Mouse (Mus musculus): ENCODE results near the gene D6Wsu163e.

The D6Wsu163e gene

GRCm38 (mm10) chr6:126939487-126940171 is at the start of gene D6Wsu163e, which contains the start of gene Rad51ap1:
TSS of gene D6Wsu163e (plus strand) at chr6:126939962.
TSS of gene Rad51ap1 (minus strand) at chr6:126939587.
- in situ Hi-C loops (cut with MboI; ENCODE audit: low pct_unique_long_range_greater_than_20kb in 1 of 2, low sequenced_read_pairs in 2 of 2, unreplicated experiment in 1 of 2) = loop anchor here in 1 of 2 experiments (5.0 to 10.0 kb wide), 2 partner anchors 132 to 145 kb away; no protein-coding TSS in a partner anchor

GRCm38 (mm10) chr6:126907378-126907777 is 32.4 kb upstream of the D6Wsu163e start:
- in situ Hi-C loops (cut with MboI; ENCODE audit: low pct_unique_long_range_greater_than_20kb in 1 of 2, low sequenced_read_pairs in 2 of 2, unreplicated experiment in 1 of 2) = no loop called here

- in situ Hi-C loops (cut with MboI; ENCODE audit: low pct_unique_long_range_greater_than_20kb in 1 of 2, low sequenced_read_pairs in 2 of 2, unreplicated experiment in 1 of 2) = no loop called here
These were observed 31.9 kb upstream of the D6Wsu163e start for GRCm38 (mm10) chr6:126907876-126908275.

GRCm38 (mm10) chr6:126910727-126911126 is 29.0 kb upstream of the D6Wsu163e start:
- in situ Hi-C loops (cut with MboI; ENCODE audit: low pct_unique_long_range_greater_than_20kb in 1 of 2, low sequenced_read_pairs in 2 of 2, unreplicated experiment in 1 of 2) = no loop called here

- in situ Hi-C loops (cut with MboI; ENCODE audit: low pct_unique_long_range_greater_than_20kb in 1 of 2, low sequenced_read_pairs in 2 of 2, unreplicated experiment in 1 of 2) = no loop called here
These were observed 24.8 kb upstream of the D6Wsu163e start for GRCm38 (mm10) chr6:126914928-126915327.

- in situ Hi-C loops (cut with MboI; ENCODE audit: low pct_unique_long_range_greater_than_20kb in 1 of 2, low sequenced_read_pairs in 2 of 2, unreplicated experiment in 1 of 2) = loop anchor here in 1 of 2 experiments (10.0 kb wide), 1 partner anchor 116 kb away; no protein-coding TSS in a partner anchor
These were observed 18.5 kb upstream of the D6Wsu163e start, which contains the start of gene Dyrk4 for GRCm38 (mm10) chr6:126921111-126921881. TSS of gene Dyrk4 (minus strand) at chr6:126921839.

GRCm38 (mm10) chr6:126932896-126933295 is 6.9 kb upstream of the D6Wsu163e start:
- in situ Hi-C loops (cut with MboI; ENCODE audit: low pct_unique_long_range_greater_than_20kb in 1 of 2, low sequenced_read_pairs in 2 of 2, unreplicated experiment in 1 of 2) = no loop called here

GRCm38 (mm10) chr6:126938047-126938446 is 1.7 kb upstream of the D6Wsu163e start:
- in situ Hi-C loops (cut with MboI; ENCODE audit: low pct_unique_long_range_greater_than_20kb in 1 of 2, low sequenced_read_pairs in 2 of 2, unreplicated experiment in 1 of 2) = loop anchor here in 1 of 2 experiments (5.0 kb wide), 1 partner anchor 131 kb away; no protein-coding TSS in a partner anchor

- in situ Hi-C loops (cut with MboI; ENCODE audit: low pct_unique_long_range_greater_than_20kb in 1 of 2, low sequenced_read_pairs in 2 of 2, unreplicated experiment in 1 of 2) = loop anchor here in 1 of 2 experiments (5.0 kb wide), 1 partner anchor 132 kb away; no protein-coding TSS in a partner anchor
These were observed 792 bp upstream of the D6Wsu163e start for GRCm38 (mm10) chr6:126938853-126939486.

GRCm38 (mm10) chr6:126940451-126940850 is 689 bp downstream of the D6Wsu163e start:
- in situ Hi-C loops (cut with MboI; ENCODE audit: low pct_unique_long_range_greater_than_20kb in 1 of 2, low sequenced_read_pairs in 2 of 2, unreplicated experiment in 1 of 2) = loop anchor here in 1 of 2 experiments (10.0 kb wide), 1 partner anchor 144 kb away; no protein-coding TSS in a partner anchor

GRCm38 (mm10) chr6:126948336-126948735 is 8.6 kb downstream of the D6Wsu163e start:
- in situ Hi-C loops (cut with MboI; ENCODE audit: low pct_unique_long_range_greater_than_20kb in 1 of 2, low sequenced_read_pairs in 2 of 2, unreplicated experiment in 1 of 2) = loop anchor here in 1 of 2 experiments (10.0 kb wide), 1 partner anchor 136 kb away; no protein-coding TSS in a partner anchor

GRCm38 (mm10) chr6:126955734-126956133 is 16.0 kb downstream of the D6Wsu163e start:
- in situ Hi-C loops (cut with MboI; ENCODE audit: low pct_unique_long_range_greater_than_20kb in 1 of 2, low sequenced_read_pairs in 2 of 2, unreplicated experiment in 1 of 2) = no loop called here

GRCm38 (mm10) chr6:126961371-126962018 is 21.7 kb downstream of the D6Wsu163e start:
- in situ Hi-C loops (cut with MboI; ENCODE audit: low pct_unique_long_range_greater_than_20kb in 1 of 2, low sequenced_read_pairs in 2 of 2, unreplicated experiment in 1 of 2) = no loop called here

GRCm38 (mm10) chr6:126962709-126963108 is 22.9 kb downstream of the D6Wsu163e start:
- in situ Hi-C loops (cut with MboI; ENCODE audit: low pct_unique_long_range_greater_than_20kb in 1 of 2, low sequenced_read_pairs in 2 of 2, unreplicated experiment in 1 of 2) = no loop called here

GRCm38 (mm10) chr6:126963426-126963825 is 23.7 kb downstream of the D6Wsu163e start:
- in situ Hi-C loops (cut with MboI; ENCODE audit: low pct_unique_long_range_greater_than_20kb in 1 of 2, low sequenced_read_pairs in 2 of 2, unreplicated experiment in 1 of 2) = no loop called here

GRCm38 (mm10) chr6:126966241-126967026 is 26.7 kb downstream of the D6Wsu163e start:
- in situ Hi-C loops (cut with MboI; ENCODE audit: low pct_unique_long_range_greater_than_20kb in 1 of 2, low sequenced_read_pairs in 2 of 2, unreplicated experiment in 1 of 2) = no loop called here

GRCm38 (mm10) chr6:126981539-126982234 is 41.9 kb downstream of the D6Wsu163e start:
- in situ Hi-C loops (cut with MboI; ENCODE audit: low pct_unique_long_range_greater_than_20kb in 1 of 2, low sequenced_read_pairs in 2 of 2, unreplicated experiment in 1 of 2) = no loop called here

All from mouse embryonic stem cell (cell line).